Mouse (Mus musculus): ENCODE data around the gene Crybg2.

- TF ChIP-seq CTCF (IDR thresholded peaks at IDR 0.05; ENCODE audit: borderline replicate concordance, insufficient read depth, low read length): peak; percentile 77; the same call in 1 of the 2 replicates
- TF ChIP-seq POLR2A (IDR thresholded peaks at IDR 0.05; ENCODE audit: low read depth, low read length): no peak
These were observed 26.8 kb downstream of the Crybg2 start for GRCm38 (mm10) chr4:134087412-134087811.
